Comparison of ENCODE assay signal across 7 mouse cellular contexts in the genomic region with DNA sequence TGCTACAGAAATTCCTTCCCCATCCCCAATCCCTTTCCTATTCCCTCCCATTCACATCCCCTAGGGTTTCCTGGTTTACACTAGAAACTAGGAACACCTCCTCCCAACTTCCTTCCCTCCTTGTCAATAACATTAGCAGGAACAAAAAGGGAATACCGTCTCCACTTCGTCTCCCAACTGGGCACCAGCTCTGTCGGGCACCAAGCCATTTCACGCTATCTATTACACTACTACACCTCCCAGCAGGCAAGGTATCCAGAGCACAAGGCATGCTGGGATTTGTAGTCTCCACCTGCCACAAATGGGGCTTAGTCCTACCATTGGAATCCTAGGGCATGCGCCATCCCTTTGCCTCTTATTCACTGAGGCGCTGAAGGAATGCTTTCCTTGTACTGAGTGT. TPM values are rescaled to one million over a fixed set of nuclear protein-coding genes. Genes with fewer than 3 reads are reported as not detected.
DNase-seq lines count a peak whose midpoint lies in the region; ATAC-seq and TF ChIP-seq lines count a peak whose summit lies in the region.

No protein-coding gene starts in this region.

- no peak overlapping the region for H3K4me2 ChIP-seq in CH12.LX (ENCODE audit: insufficient read depth, low read depth, poor library complexity, severe bottlenecking)
- no peak overlapping the region for H3K4me2 ChIP-seq in lung, embryonic 15.5 days

- no peaks in the 10 kb centered on the region for H3K9me3 ChIP-seq in CH12.LX (replicated peaks; ENCODE audit: low read length)
- no peaks in the 10 kb centered on the region for H3K9me3 ChIP-seq in lung, embryonic 15.5 days

- no peak overlapping the region for H3K4me3 ChIP-seq in CH12.LX (replicated peaks in 1 of 3; ENCODE audit: low read depth in 2 of 3, low read length in 2 of 3, poor library complexity in 1 of 3)
- no peak overlapping the region for H3K4me3 ChIP-seq in lung, embryonic 15.5 days

- TF ChIP-seq CTCF in CH12.LX (conservative IDR thresholded peaks at IDR 0.05 in 1 of 2, IDR thresholded peaks at IDR 0.05 in 1 of 2; ENCODE audit: low read depth in 2 of 2, low read length in 2 of 2): no peak

- no peaks in the 10 kb centered on the region for H3K36me3 ChIP-seq in CH12.LX (replicated peaks in 1 of 2; ENCODE audit: control insufficient read depth in 1 of 2, insufficient read depth in 1 of 2, low read length in 1 of 2)
- peaks cover 23% of the 10 kb centered on the region for H3K36me3 ChIP-seq in lung, embryonic 15.5 days

- dilution Hi-C loops in CH12.LX (cut with MboI; ENCODE audit: extremely low pct_ligation_motif_present, extremely low pct_unique_long_range_greater_than_20kb, low sequenced_read_pairs): no loop called here

- 11% methylated on average over 6 of the region's 6 CpGs for whole genome bisulfite sequencing in lung, embryonic 15.5 days

- TF ChIP-seq EP300 in CH12.LX (IDR thresholded peaks at IDR 0.05; ENCODE audit: low read length): no peak

- H3K27me3 ChIP-seq in CH12.LX (replicated peaks): peaks cover 12% of the 10 kb centered on the region
- H3K27me3 ChIP-seq in lung, embryonic 15.5 days: peaks cover 18% of the 10 kb centered on the region

- TF ChIP-seq RAD21 in CH12.LX (IDR thresholded peaks at IDR 0.05; ENCODE audit: low read depth, low read length): no peak

- no peak overlapping the region for H3K27ac ChIP-seq in CH12.LX (ENCODE audit: insufficient read depth, low read depth)
- 0 out of 2 replicates have a peak overlapping the region, but pooled peaks have one; percentile 8 for H3K27ac ChIP-seq in lung, embryonic 15.5 days

- H3K9ac ChIP-seq in CH12.LX (ENCODE audit: insufficient read depth, low read depth): no peak overlapping the region
- no peak overlapping the region for H3K9ac ChIP-seq in lung, embryonic 15.5 days

- H3K4me1 ChIP-seq in CH12.LX (ENCODE audit: control insufficient read depth in 1 of 2, insufficient read depth in 2 of 2): peaks cover 8 to 27% of the 10 kb centered on the region in 2 experiments
- H3K4me1 ChIP-seq in lung, embryonic 15.5 days: peaks cover 66% of the 10 kb centered on the region

- DNase-seq in CH12.LX (ENCODE audit: extremely low read depth) (no peak), MN1 (ENCODE audit: low spot score) (peak; percentile 45)
- peak; percentile 57 for DNase-seq in embryo, embryonic 11 days
- peak; percentile 91 for DNase-seq in heart, adult 8-10 months (ENCODE audit: low spot score)
- DNase-seq in kidney, adult 9 months: peak; percentile 82
- peak; percentile 49 for DNase-seq in right cerebral cortex, postnatal 4 days

- no peak for TF ChIP-seq POLR2A in CH12.LX (IDR thresholded peaks at IDR 0.05; ENCODE audit: low read depth, low read length)

- in situ Hi-C loops in CH12.LX (cut with MboI; ENCODE audit: low pct_ligation_motif_present, low pct_unique_long_range_greater_than_20kb, low sequenced_read_pairs): no loop called here

- ATAC-seq in lung, embryonic 15.5 days (ENCODE audit: borderline replicate concordance, extremely low read depth, low FRiP score, low TSS enrichment): peak; percentile 50

- no peaks in the 10 kb centered on the region for H3K79me2 ChIP-seq in CH12.LX (replicated peaks; ENCODE audit: control insufficient read depth, extremely low read depth, insufficient read depth, poor library complexity, severe bottlenecking)

TF ChIP-seq in CH12.LX, 34 proteins besides CTCF, POLR2A, EP300 and RAD21:
- peak; percentile 92 for TF ChIP-seq HCFC1 (IDR thresholded peaks at IDR 0.05; ENCODE audit: low read depth, low read length)
- TF ChIP-seq KAT2A (IDR thresholded peaks at IDR 0.05; ENCODE audit: insufficient replicate concordance, low read length): peak; percentile 83; the same call in 1 of the 2 replicates
- TF ChIP-seq ZMIZ1 (IDR thresholded peaks at IDR 0.05; ENCODE audit: low read depth, low read length): no peak

RNA-seq across cellular contexts. Expression of a gene that starts 10.1 kb away (rescaled TPM):
- total RNA-seq in CH12.LX (2012; rRNA removed): 0.08 and 0.21 TPM in 2 replicates
- 0.05 TPM in 2 replicates for total RNA-seq in CH12.LX (2014; rRNA removed)
- 0.13 and 0.25 TPM in 2 replicates for polyA plus RNA-seq in CH12.LX (2012; ENCODE audit: insufficient read length, low read depth)
- 100 to 1,000 TPM; 190 to 247 (median 212) TPM for total RNA-seq in heart, adult 8-10 months (2022)
- polyA plus RNA-seq in lung, embryonic 15.5 days (2015; fragmentation: Nextera tagmentation; extraction: Ambion mirVana): 392 and 425 TPM in 2 replicates

RNA-seq across cellular contexts. Expression of a gene that starts 21.2 kb away (rescaled TPM):
- total RNA-seq in CH12.LX (2012; rRNA removed) (51.1 and 52.1 TPM in 2 replicates), CH12.LX (2014; rRNA removed) (35.9 TPM in 2 replicates)
- 66.7 and 69.2 TPM in 2 replicates for polyA plus RNA-seq in CH12.LX (2012; ENCODE audit: insufficient read length, low read depth)
- 100 to 1,000 TPM in 1 of 4 experiments, 10 to 100 TPM in 3; 76.6 to 108 (median 91.0) TPM for total RNA-seq in heart, adult 8-10 months (2022)
- 41.2 and 53.4 TPM in 2 replicates for polyA plus RNA-seq in lung, embryonic 15.5 days (2015; fragmentation: Nextera tagmentation; extraction: Ambion mirVana)

RNA-seq across cellular contexts. Expression of a gene that starts 48.7 kb away (rescaled TPM):
- 31.3 and 36.1 TPM in 2 replicates for total RNA-seq in CH12.LX (2012; rRNA removed)
- 14.1 and 15.1 TPM in 2 replicates for total RNA-seq in CH12.LX (2014; rRNA removed)
- polyA plus RNA-seq in CH12.LX (2012; ENCODE audit: insufficient read length, low read depth): 54.5 and 63.4 TPM in 2 replicates
- total RNA-seq in heart, adult 8-10 months (2022): 100 to 1,000 TPM in 1 of 4 experiments, 10 to 100 TPM in 3; 85.0 to 100 (median 88.9) TPM
- polyA plus RNA-seq in lung, embryonic 15.5 days (2015; fragmentation: Nextera tagmentation; extraction: Ambion mirVana): 36.7 and 37.8 TPM in 2 replicates

Comparison
In these comparisons a context has a peak if more than half of its experiments do, and no peak if none do; other contexts are left out.
1. RNA of a gene that starts 10.1 kb away (total RNA-seq): 190 to 247 TPM in heart, adult 8-10 months; 0.05 to 0.21 TPM in CH12.LX; every median in the first group is over 100 times any median in the second.